Mouse (Mus musculus) T-helper 1 cell (primary cell): Measurements from ENCODE around the gene 1700001O22Rik.

Experiments
- in situ Hi-C: fragments of 300-600 bp; cut with MboI, MseI; formaldehyde crosslinking; loops from one replicate; pipeline ENCODE4 v1.15.1; 2025; ENCODE audit warnings: high pct_unique_total_duplicates

Gene 1700001O22Rik

GRCm38 (mm10) chr2:30803604-30804003 is at the start of gene 1700001O22Rik:
TSS of gene 1700001O22Rik (minus strand) at chr2:30803661.
- in situ Hi-C loops: loop anchor here (25.0 kb wide), 1 partner anchor 1166 kb away; no protein-coding TSS in a partner anchor

DNA sequence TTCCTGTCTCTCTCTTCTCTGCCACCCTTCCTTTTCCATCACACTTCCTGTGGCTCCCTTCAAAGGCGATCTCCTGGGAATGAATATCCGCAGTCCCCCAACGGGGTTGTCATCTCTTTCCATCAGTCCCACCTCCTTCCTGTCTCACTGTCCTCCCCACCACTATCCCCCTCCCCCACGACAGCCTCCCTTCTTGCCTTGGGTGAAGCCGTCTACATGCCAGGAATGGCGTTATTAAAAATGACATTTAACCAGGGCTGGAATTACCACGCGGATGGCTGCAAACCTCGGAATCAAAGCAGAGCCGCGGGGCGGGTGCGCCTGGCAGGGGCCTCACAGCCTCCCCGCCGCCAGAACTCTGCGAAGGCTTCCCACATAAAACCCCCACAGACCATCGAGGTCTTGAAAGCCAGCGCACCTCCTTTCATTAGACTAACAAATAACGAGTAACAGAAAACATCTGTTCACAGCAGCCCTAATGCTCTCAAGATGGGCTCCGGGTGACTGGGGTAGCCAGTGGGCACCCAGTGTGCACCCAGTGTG is 49.4 kb upstream of the 1700001O22Rik start:
- in situ Hi-C loops: no loop called here

DNA sequence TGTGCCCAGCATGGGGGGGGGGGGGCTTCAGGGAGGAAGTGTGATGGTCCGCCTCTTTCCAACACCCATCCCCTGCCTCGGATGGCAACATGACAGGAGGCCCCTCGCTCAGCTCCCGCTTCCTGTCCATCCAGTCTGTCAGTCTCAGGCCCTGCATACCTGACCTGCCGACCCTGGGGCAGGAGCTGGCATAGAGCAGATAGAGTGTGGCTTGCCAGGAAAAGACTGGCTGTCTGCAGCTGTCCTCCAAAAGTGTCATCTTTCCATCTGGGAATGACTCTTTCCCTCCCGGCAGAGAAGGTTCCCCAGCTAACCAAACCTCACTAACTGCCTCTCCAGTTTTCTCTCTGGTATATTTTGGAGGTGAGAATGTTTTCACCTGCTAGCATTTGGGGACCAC is 47.1 kb upstream of the 1700001O22Rik start:
- in situ Hi-C loops: no loop called here

- in situ Hi-C loops: no loop called here
Measured at GRCm38 (mm10) chr2:30848184-30848583, 44.7 kb upstream of the 1700001O22Rik start.

DNA sequence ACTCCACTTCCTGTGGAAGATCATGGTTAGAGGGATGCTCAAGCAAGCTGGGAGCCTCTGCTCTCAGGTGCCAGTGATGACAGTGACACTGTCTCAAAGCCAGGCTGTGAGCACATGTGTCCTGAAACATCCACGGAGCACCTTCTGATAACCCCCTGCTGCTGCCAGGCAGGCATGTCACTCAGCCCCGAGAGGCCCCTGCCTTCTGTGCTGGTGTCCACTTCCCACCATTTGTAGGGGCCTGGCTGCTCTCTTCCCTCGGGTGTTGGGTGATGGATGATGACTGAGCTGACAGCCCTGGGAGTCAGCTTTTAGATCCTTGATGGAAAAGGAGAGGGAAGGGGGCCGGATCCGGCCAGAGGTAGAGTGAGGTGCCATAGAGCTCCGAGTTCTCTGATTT is 43.3 kb upstream of the 1700001O22Rik start:
- in situ Hi-C loops: no loop called here

GRCm38 (mm10) chr2:30846236-30846635 is 42.8 kb upstream of the 1700001O22Rik start:
- in situ Hi-C loops: no loop called here

GRCm38 (mm10) chr2:30845152-30846070 is 42.0 kb upstream of the 1700001O22Rik start:
- in situ Hi-C loops: no loop called here

DNA sequence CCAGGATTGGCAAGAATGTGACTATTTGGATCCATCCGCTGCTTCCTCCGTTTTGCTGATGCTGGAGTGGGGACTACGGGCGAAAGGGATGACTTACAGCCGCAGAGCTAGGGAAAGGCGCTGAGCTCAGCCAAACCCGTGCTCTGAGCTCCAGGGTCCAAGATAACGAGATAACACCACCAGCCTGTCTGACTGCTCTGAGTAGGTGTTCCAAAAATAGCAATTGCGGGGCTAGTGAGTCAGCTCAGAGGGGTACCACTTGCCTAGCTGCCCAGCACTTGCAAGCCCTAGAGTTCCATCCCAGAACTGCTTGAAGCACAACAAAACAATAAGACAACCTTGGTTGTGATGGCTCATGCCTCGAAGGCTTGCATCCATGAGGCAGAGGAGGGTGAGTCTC is 39.2 kb upstream of the 1700001O22Rik start:
- in situ Hi-C loops: no loop called here

GRCm38 (mm10) chr2:30836238-30836990 is 33.0 kb upstream of the 1700001O22Rik start:
- in situ Hi-C loops: no loop called here

DNA sequence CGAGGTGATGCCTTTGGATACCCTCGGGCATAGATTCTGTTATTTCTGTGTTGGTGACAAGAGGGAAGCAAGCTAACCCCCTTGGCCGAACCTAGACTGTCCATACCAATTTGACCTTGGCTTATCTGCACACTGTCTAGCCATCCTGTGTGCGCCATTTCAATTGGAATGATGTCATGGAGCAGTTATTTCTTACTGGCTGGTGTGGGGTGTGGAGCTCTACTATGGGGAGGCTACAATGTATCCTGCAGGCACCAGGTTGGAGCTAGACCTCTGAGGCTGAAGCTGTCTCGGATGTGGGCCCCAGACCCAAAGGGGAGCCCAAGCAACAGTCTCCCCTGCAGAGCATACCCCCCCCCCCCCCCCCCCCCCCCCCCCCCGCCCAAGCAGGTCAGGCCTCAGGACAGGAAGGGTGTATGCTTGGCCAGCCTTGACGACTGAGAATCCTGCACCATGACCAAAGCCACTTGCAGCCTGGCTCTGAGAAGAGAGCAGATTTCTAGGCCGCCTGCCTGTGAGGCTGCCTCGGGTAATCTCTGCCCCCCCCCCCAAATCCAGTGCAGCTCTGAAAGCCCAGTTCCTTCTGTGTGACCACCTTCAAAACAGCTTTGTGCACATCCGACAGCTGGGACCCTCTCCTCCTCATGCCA is 31.0 kb upstream of the 1700001O22Rik start, which contains the start of gene Prrx2:
Prrx2 (plus strand) TSS at position 600 of the 650 bp plus-strand sequence.
- in situ Hi-C loops: no loop called here

- in situ Hi-C loops: no loop called here
Measured at GRCm38 (mm10) chr2:30833644-30834043, 30.2 kb upstream of the 1700001O22Rik start.

DNA sequence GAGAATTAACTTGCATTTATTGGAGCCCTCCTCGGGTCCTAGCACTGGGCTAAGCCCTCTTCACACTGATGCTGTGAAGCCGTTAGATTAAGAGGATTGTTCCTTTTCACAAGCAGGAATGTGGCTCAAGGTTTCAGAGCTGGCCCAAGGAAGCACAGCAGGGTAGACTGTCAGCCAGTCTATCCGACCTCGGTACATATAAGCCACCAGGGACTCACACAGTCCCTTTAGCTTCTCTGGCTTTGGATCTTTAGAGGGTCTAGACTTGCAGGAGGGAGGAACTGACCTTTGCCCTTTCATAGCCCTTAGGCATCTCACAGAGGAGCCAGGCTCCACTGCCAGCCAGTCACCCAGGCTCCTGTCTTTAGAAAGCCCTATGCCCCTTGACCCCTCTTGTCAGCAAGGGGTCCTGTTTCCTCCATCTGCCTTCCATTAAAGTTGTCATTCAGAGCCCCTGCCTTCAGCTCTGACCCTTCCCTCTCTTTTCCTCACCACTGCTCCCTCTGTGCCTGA is 26.9 kb upstream of the 1700001O22Rik start, which contains the start of gene Asb6:
Asb6 (minus strand) TSS at position 51 of the 513 bp plus-strand sequence.
- in situ Hi-C loops: no loop called here

DNA sequence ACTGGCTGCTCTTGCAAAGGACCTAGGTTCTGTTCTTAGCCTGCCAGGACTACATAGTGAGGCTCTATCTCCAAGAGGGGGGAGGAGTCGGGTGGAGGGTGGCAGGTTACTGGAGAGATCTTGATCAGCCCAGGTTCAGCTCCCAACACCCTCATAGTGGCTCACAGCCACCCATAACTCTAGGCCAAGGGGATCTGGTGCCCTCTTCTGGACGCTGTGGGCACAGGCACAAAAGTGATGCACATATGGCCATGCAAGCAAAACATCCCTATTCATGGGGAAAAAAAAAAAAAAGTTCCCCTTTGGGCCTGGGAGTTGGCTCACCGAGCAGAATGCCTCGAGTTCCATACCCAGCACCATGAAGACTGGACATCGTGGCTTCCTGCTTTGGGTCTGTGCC is 25.9 kb upstream of the 1700001O22Rik start:
- in situ Hi-C loops: loop anchor here (10.0 kb wide), 1 partner anchor 895 kb away; the partner anchor contains the start of gene Gle1

- in situ Hi-C loops: loop anchor here (10.0 kb wide), 1 partner anchor 893 kb away; the partner anchor contains the start of gene Gle1
Measured at GRCm38 (mm10) chr2:30827749-30828475, 24.5 kb upstream of the 1700001O22Rik start.

DNA sequence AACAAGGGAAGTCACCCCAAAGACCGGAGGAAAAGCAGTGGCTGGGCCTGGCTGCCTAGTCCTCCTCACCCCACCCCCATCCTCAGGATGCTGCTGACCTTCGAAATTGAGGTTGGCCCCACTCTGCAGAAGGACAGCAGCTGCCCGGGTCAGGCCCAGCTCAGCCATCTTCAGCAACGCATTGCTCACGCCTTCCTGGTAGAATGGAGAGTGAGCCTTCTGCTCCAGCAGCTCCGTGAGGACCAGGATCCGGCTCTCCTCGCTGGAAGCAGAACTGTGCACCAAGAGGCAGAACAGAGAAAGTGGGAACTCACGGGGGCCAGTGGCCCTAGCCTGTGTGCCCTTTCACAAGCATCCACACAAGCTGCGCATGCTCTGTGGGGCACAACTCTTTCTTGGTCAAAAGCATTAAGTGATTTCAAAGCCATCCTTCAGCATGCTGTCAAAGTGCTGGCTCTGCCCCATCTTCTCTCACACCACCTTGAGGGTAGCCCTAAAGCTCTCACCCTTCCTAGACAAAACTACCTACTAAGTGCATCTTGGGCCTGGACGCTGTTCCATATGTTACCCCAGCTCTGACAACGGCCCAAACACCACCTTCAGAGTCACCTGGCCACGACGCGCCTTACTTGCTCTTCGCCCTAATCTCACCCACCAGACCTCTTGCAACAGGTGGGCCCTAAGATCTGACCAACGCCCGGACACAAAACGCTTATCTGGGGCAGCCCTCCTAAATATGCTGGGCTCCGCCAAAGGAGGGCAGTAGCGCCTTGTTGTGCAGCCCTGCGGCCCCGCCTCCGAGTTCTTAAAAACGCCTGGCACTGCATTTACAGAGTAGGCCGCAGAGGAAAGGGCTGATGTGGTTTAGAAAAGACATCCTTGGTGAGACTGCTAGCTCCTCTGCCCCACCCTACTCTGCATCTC is 23.6 kb upstream of the 1700001O22Rik start:
- in situ Hi-C loops: loop anchor here (10.0 kb wide), 1 partner anchor 892 kb away; the partner anchor contains the start of gene Gle1

- in situ Hi-C loops: loop anchor here (10.0 to 25.0 kb wide), 2 partner anchors 889 to 1186 kb away; partner anchors contain the start of gene Gle1
Measured at GRCm38 (mm10) chr2:30823385-30824153, 20.1 kb upstream of the 1700001O22Rik start.

GRCm38 (mm10) chr2:30822460-30822859 is 19.0 kb upstream of the 1700001O22Rik start:
- in situ Hi-C loops: loop anchor here (10.0 to 25.0 kb wide), 2 partner anchors 888 to 1185 kb away; partner anchors contain the start of gene Gle1

- in situ Hi-C loops: loop anchor here (10.0 to 25.0 kb wide), 2 partner anchors 886 to 1184 kb away; partner anchors contain the start of gene Gle1
Measured at GRCm38 (mm10) chr2:30821073-30821472, 17.6 kb upstream of the 1700001O22Rik start.
